Mouse (Mus musculus): Measurements from ENCODE around the gene Apol7a. TPM values are rescaled to one million over a fixed set of nuclear protein-coding genes. Genes with fewer than 3 reads are reported as not detected.
"Not testable (repeated sequence)": the region's sequence is repeated elsewhere in the genome, so short reads cannot be mapped to it uniquely, and the experiment has no call there.

Apol7a gene
- polyA plus RNA-seq, 1 experiment, result 88.8 TPM

DNA sequence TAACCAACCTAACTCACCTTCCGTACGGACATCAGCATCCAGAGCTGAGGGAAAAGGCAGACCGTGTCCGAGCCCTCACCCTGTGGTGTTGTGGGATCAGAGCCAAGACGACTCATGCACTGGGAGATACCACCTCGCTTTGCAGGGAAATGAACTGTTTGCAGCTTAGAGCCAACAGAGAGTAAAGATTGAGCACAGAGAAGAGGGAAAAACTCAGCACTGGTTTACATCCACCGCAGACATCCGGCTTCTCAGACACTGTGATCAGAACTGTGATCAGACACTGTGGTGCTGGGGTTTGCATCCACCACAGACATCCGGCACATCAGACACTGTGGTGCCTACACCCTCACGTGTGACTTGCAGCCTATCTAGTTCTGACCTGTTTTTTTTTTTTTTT lies 7.5 kb upstream of the Apol7a start:
- not testable (repeated sequence) for H3K4me1 ChIP-seq (ENCODE audit: control insufficient read depth, insufficient read depth, insufficient read length, low read length); H3K36me3 ChIP-seq (ENCODE audit: control insufficient read depth, insufficient read depth, low read length); H3K27me3 ChIP-seq (ENCODE audit: control insufficient read depth, insufficient read depth, low read length)
- WGBS, result 51% methylated on average over 10 of the region's 10 CpGs
- Histone ChIP-seq H3K4me3 (ENCODE audit: low read depth, low read length) (0 out of 2 replicates have a peak overlapping the region, but pooled peaks have one; percentile 7), H3K27ac (ENCODE audit: insufficient read depth, low read depth, low read length) (0 out of 2 replicates have a peak overlapping the region, but pooled peaks have one; percentile 32)

DNA sequence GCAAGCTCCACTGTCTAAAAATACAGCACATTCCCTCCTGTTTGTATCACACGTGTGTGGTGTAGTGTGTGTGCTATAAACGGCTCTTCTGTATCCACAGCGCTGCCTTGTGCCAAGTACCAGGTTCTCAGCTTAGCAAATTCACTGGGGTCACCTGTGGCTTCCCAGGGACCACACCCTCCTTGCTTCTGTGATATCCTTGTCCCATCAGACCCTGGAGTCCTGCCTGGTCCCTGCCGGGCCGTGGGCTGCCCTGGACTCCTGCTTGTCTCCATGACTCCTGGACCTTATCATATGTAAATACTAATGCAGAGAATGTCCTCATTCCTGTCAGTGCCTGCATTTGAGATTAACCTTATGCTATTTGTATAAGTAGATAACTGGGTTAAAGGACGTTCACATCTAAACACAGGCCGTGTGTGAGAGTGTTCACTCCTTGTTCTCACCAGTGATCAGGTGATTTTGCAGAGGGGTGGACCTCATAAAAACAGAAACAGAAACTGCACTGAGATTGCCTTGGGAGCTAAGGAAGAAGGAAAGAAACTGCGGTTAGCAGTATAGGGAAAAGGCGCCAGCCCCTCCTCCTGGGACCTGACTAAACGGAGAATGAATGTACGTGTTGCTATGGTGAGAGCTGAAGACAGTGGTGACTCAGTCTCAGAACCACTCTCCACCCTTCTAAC lies 1.3 kb downstream of the Apol7a start:
- peak overlapping the region; percentile 90 for H3K27ac ChIP-seq (ENCODE audit: insufficient read depth, low read depth, low read length)
- peaks cover 19% of the 10 kb centered on the region; the same call in 1 of the 2 replicates for H3K4me1 ChIP-seq (ENCODE audit: control insufficient read depth, insufficient read depth, insufficient read length, low read length)
- 22% methylated on average over 11 of the region's 11 CpGs for WGBS
- H3K4me3 ChIP-seq (ENCODE audit: low read depth, low read length), result peak overlapping the region; percentile 63
- peaks cover 11% of the 10 kb centered on the region for H3K36me3 ChIP-seq (ENCODE audit: control insufficient read depth, insufficient read depth, low read length)
- H3K27me3 ChIP-seq (ENCODE audit: control insufficient read depth, insufficient read depth, low read length), result not testable (repeated sequence)

DNA sequence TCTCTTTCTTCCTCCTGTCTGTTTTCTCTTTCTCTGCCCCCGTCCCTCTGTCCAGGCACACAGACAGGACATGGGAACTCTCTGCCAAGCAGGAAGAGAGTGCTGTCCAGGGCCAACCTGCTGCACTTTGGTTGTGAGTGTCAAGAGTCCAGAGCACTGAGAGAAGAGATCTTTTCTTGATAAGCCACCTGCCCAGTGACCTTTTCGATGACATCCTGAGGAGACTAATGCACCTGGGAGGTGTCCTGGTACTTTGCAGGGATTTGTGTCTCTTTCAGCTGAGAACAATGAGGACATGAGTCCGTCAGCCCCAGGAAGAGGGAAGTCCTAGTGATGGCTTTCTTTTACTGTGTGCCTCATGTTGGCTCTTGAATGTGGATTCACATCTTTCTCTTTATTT lies 5.1 kb downstream of the Apol7a start:
- Histone ChIP-seq H3K36me3 (ENCODE audit: control insufficient read depth, insufficient read depth, low read length) (peaks cover 12% of the 10 kb centered on the region), H3K27ac (ENCODE audit: insufficient read depth, low read depth, low read length) (peak overlapping the region; percentile 77), H3K4me1 (ENCODE audit: control insufficient read depth, insufficient read depth, insufficient read length, low read length) (peaks cover 19% of the 10 kb centered on the region; the same call in 1 of the 2 replicates)
- WGBS, result 30% methylated on average over 3 of the region's 3 CpGs
- H3K27me3 ChIP-seq (ENCODE audit: control insufficient read depth, insufficient read depth, low read length); H3K4me3 ChIP-seq (ENCODE audit: low read depth, low read length): not testable (repeated sequence)

DNA sequence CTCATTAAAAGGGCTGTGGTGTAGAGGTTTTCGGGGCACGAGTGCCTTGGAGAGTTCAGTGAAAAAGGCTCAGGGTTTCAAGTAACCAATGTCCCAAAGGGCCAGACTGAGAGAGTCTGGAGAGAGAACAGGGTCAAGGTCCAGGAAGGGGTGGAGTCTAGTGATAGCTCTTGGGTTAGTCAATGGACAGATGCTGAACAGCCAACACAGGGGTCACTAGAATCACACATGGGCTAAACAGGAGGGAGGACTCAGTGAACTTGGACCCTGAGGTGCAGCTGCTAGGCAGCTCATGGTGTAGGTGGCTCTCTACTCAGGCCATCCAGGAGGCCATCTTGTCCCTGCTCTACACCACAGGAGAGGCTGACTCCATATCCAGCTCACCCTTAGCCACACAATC lies 11.4 kb downstream of the Apol7a start:
- peaks cover 14% of the 10 kb centered on the region; the same call in 1 of the 2 replicates for H3K4me1 ChIP-seq (ENCODE audit: control insufficient read depth, insufficient read depth, insufficient read length, low read length)
- TF ChIP-seq CTCF (IDR thresholded peaks at IDR 0.05; ENCODE audit: extremely low read depth, insufficient read length, insufficient replicate concordance, low read depth, low read length) (no peak), POLR2A (IDR thresholded peaks at IDR 0.05; ENCODE audit: low read depth, low read length) (no peak)
- H3K4me3 ChIP-seq (ENCODE audit: low read depth, low read length), result no peak overlapping the region
- no peaks in the 10 kb centered on the region for H3K27me3 ChIP-seq (ENCODE audit: control insufficient read depth, insufficient read depth, low read length)
- WGBS, result 61% methylated on average over 2 of the region's 2 CpGs
- peak overlapping the region; percentile 57; the same call in 1 of the 2 replicates for H3K27ac ChIP-seq (ENCODE audit: insufficient read depth, low read depth, low read length)
- peaks cover 1% of the 10 kb centered on the region; the same call in 1 of the 2 replicates for H3K36me3 ChIP-seq (ENCODE audit: control insufficient read depth, insufficient read depth, low read length)

DNA sequence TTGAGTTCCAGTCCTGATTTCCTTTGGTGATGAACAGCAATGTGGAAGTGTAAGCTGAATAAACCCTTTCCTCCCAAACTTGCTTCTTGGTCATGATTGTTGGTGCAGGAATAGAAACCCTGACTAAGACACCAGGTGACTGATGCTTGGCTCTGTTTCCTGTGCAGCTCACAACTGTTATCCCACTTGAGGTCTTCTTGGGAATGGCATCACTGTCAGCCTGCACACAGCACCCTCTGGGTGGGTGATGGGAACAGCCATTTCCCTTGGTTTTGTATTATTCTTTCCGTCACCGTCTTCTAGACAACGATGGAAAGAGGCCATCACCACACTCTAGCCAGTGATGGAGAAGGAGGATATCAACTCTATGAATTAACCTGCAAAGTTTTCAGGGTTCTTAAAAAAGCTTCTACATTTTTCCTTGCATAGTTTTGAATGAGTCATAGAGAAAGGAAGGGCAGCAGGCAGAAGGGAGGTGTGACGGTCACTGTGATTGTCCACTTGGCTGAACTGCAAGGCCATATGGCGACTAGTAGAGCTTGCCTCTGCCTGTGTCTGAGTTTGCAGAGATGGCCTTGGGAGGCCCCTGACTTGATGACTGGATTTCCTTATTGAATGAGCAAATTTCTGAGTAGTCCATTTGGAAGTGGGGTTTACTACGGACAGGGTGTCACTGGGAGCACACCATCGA lies 14.4 kb downstream of the Apol7a start:
- peaks cover 21% of the 10 kb centered on the region; the same call in 1 of the 2 replicates for H3K4me1 ChIP-seq (ENCODE audit: control insufficient read depth, insufficient read depth, insufficient read length, low read length)
- no peak overlapping the region for H3K27ac ChIP-seq (ENCODE audit: insufficient read depth, low read depth, low read length)
- no peak overlapping the region for H3K4me3 ChIP-seq (ENCODE audit: low read depth, low read length)
- H3K36me3 ChIP-seq (ENCODE audit: control insufficient read depth, insufficient read depth, low read length), result no peaks in the 10 kb centered on the region
- TF ChIP-seq POLR2A (IDR thresholded peaks at IDR 0.05; ENCODE audit: low read depth, low read length) (no peak), CTCF (IDR thresholded peaks at IDR 0.05; ENCODE audit: extremely low read depth, insufficient read length, insufficient replicate concordance, low read depth, low read length) (no peak)
- WGBS, result 93% methylated on average over 7 of the region's 7 CpGs
- no peaks in the 10 kb centered on the region for H3K27me3 ChIP-seq (ENCODE audit: control insufficient read depth, insufficient read depth, low read length)

DNA sequence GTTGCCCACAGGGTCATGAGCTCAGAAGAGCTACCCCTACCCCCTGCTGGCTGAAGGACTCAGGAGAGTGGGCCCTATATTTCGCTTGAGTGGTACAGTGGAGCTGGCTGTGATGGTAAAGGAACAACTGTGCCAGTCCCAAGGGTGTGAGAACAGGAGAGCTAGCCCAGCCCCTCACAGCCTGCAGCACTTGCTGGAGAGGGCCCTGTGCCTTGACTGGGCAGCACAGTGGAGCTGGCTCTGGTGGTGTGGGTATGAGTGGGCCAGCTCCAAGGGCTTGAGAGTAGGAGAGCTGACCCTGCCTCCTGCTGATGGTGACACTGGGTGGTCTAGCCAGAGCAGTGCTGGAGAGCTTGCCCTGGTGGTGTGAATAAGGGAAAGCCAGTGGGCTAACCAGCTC lies 16.0 kb downstream of the Apol7a start:
- Histone ChIP-seq H3K4me1 (ENCODE audit: control insufficient read depth, insufficient read depth, insufficient read length, low read length) (peaks cover 21% of the 10 kb centered on the region; the same call in 1 of the 2 replicates), H3K4me3 (ENCODE audit: low read depth, low read length) (no peak overlapping the region), H3K36me3 (ENCODE audit: control insufficient read depth, insufficient read depth, low read length) (no peaks in the 10 kb centered on the region), H3K27me3 (ENCODE audit: control insufficient read depth, insufficient read depth, low read length) (no peaks in the 10 kb centered on the region), H3K27ac (ENCODE audit: insufficient read depth, low read depth, low read length) (no peak overlapping the region)
- WGBS, result 81% methylated on average over 1 of the region's 1 CpGs
- TF ChIP-seq CTCF (IDR thresholded peaks at IDR 0.05; ENCODE audit: extremely low read depth, insufficient read length, insufficient replicate concordance, low read depth, low read length) (no peak), POLR2A (IDR thresholded peaks at IDR 0.05; ENCODE audit: low read depth, low read length) (no peak)

DNA sequence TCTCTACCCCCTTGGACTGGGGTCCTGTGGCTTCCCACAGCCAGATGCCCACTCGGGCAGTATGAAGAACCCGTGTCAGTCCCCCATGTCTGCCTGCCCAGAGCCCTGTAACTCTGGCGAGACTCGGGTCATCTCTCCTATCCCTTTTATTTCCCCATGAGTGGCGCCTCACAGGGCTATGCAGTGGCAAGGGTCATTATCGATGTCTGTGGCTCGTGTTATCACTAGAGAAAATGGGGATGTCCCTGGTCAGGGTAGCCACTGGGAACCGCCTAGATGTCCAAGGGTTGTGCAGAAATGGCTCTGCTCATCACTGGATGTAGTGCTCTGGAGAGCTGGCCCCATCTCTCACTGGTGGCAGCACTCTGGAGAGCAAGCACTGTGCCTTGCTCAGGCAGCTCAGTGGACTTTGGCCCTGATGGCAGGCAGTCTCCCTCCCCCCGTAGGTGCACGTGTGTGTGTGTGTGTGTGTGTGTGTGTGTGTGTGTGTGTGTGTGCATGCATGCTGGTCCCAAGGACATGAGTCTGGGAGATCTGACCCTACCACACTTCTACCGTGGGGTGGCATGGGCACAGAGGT lies 16.5 kb downstream of the Apol7a start:
- TF ChIP-seq POLR2A (IDR thresholded peaks at IDR 0.05; ENCODE audit: low read depth, low read length) (no peak), CTCF (IDR thresholded peaks at IDR 0.05; ENCODE audit: extremely low read depth, insufficient read length, insufficient replicate concordance, low read depth, low read length) (no peak)
- Histone ChIP-seq H3K4me3 (ENCODE audit: low read depth, low read length) (no peak overlapping the region), H3K36me3 (ENCODE audit: control insufficient read depth, insufficient read depth, low read length) (no peaks in the 10 kb centered on the region), H3K4me1 (ENCODE audit: control insufficient read depth, insufficient read depth, insufficient read length, low read length) (peaks cover 17% of the 10 kb centered on the region; the same call in 1 of the 2 replicates), H3K27me3 (ENCODE audit: control insufficient read depth, insufficient read depth, low read length) (no peaks in the 10 kb centered on the region), H3K27ac (ENCODE audit: insufficient read depth, low read depth, low read length) (no peak overlapping the region)
- 36% methylated on average over 11 of the region's 11 CpGs for WGBS

Measured in small intestine, adult 2 months (tissue).